Mouse (Mus musculus) kidney, adult 2 months (tissue): Measurements from ENCODE around the gene Ccnb2. TPM values are rescaled to one million over a fixed set of nuclear protein-coding genes. Genes with fewer than 3 reads are reported as not detected.

Experiments used
- DNase-seq: peaks from one replicate; pipeline ENCODE4 v3.0.0; 2021
- H3K27ac ChIP-seq: fragments of 200-500 bp; 2 replicates; pipeline ENCODE4 v1.5.1; 2012; ENCODE audit warnings: low read depth, low read length, control low read depth, inconsistent platforms; ENCODE audit not compliant: insufficient read depth
- H3K27me3 ChIP-seq: fragments of 200-500 bp; replicated peaks from 2 replicates; pipeline ENCODE4 v1.6.1; 2012; ENCODE audit warnings: mild to moderate bottlenecking, moderate library complexity, low read length, inconsistent platforms; ENCODE audit not compliant: control insufficient read depth, insufficient read depth
- H3K36me3 ChIP-seq: fragments of 200-500 bp; 2 replicates; pipeline ENCODE4 v1.6.1; 2012; ENCODE audit warnings: mild to moderate bottlenecking, moderate library complexity, low read length, inconsistent platforms; ENCODE audit not compliant: control insufficient read depth, insufficient read depth
- H3K4me1 ChIP-seq: fragments of 200-500 bp; 2 replicates; pipeline ENCODE4 v1.6.1; 2011; ENCODE audit warnings: low read length; ENCODE audit not compliant: control insufficient read depth, insufficient read depth
- H3K4me3 ChIP-seq: fragments of 200-500 bp; 2 replicates; pipeline ENCODE4 v1.5.1; 2011; ENCODE audit warnings: mild to moderate bottlenecking, low read depth, low read length, control low read depth; ENCODE audit not compliant: insufficient read depth
- CTCF ChIP-seq: fragments of 200-500 bp; conservative IDR thresholded peaks from 2 replicates; pipeline ENCODE4 v1.5.1; 2011; ENCODE audit warnings: low read depth, mild to moderate bottlenecking, control low read depth, low read length, moderate library complexity, mixed read lengths; ENCODE audit not compliant: insufficient read depth, insufficient read length
- POLR2A ChIP-seq: fragments of 200-500 bp; IDR thresholded peaks from one replicate; pipeline ENCODE4 v1.6.1; 2011; ENCODE audit warnings: low read depth, low read length, control low read depth
- WGBS: fragments of 180-500 bp; shearing (Covaris S2); methylation state at CpG from one replicate; pipeline ENCODE4 v1.1.7; 2018; 5-methylcytosine and 5-hydroxymethylcytosine counted together
- polyA plus RNA-seq: library from polyadenylated mRNA; depleted of rRNA; stranded (reverse); fragments of >200 nt; gene quantifications from 2 replicates; pipeline ENCODE4 v1.2.3, GENCODE M21; 2012

The Ccnb2 gene
- polyA plus RNA-seq, 1 experiment, result 1.5 TPM

- WGBS, result 91% methylated on average over 12 of the region's 12 CpGs
- no peaks in the 10 kb centered on the region for H3K4me1 ChIP-seq
- no peaks in the 10 kb centered on the region for H3K27me3 ChIP-seq
- TF ChIP-seq POLR2A, result no peak
- peak; percentile 44 for TF ChIP-seq CTCF
- peaks cover 5% of the 10 kb centered on the region for H3K36me3 ChIP-seq
- H3K27ac ChIP-seq, result no peak overlapping the region
- DNase-seq, result peak; percentile 24
- no peak overlapping the region for H3K4me3 ChIP-seq
Measured at GRCm38 (mm10) chr9:70395617-70396016, 25.7 kb downstream of the Ccnb2 start.

DNA sequence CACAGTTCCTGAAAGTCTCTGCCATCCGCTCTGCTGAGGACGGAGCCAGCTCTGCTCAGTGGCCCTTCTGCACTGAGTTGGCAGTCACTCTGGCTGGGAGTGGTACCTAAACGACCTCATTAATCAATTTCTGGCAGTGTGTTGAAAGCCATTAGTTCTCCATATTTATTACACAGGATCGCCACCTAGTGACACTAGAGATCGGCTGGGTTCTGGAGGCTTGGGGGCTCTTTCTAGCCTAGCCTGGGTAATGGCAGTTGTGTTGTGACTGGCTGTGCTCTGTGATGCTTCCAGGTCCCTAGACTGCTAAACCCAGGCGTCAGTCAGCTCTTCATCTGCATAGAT lies 28.8 kb downstream of the Ccnb2 start:
- no peaks in the 10 kb centered on the region for H3K27me3 ChIP-seq
- no peaks in the 10 kb centered on the region for H3K4me1 ChIP-seq
- no peak overlapping the region for H3K4me3 ChIP-seq
- no peak overlapping the region for H3K27ac ChIP-seq
- peak; percentile 51 for DNase-seq
- H3K36me3 ChIP-seq, result peaks cover 2% of the 10 kb centered on the region; the same call in 1 of the 2 replicates
- 24% methylated on average over 6 of the region's 6 CpGs for WGBS
- TF ChIP-seq CTCF (peak; percentile 47), POLR2A (no peak)

DNA sequence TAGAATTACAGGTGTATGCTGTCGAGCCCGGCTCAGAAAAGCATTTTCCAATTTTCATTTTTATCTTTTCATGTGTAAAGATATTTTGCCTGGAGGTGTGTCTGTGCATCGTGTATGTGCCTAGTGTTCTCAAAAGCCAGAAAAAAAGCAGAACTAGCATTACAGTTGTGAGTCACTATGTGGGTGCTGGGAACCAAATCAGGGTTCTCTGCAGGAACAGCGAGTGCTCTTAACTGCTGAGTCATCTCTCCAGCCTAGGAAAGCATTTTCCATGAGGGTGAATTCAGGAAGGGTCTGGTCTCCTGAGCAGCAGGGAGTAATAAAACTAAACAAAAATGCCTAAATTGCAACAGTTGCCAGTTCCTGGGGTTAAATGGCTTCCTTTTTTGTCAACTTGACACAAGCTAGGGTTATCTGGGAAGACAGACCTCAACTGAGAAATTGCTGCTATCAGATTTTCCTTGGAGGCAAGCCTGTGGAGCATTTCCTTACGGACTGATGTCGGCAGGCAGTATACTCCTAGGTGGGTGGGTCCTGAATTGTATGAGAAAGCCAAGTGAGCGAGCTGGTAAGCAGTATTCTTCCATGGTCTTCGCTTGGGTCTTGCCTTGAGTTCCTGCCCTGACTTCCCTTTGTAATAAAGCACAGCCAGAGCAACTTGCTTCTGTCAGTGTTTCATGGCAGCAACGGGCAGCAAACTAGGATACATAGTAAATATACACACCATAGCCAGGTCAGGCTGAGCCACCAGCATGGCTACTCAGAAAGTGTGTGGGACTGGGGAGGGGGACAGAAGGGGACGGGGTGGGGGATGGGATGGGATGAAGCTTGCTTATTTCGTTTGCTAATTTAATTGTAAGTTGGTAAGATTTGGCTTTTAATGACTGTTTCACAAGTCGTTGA lies 29.4 kb downstream of the Ccnb2 start:
- Histone ChIP-seq H3K36me3 (peaks cover 2% of the 10 kb centered on the region; the same call in 1 of the 2 replicates), H3K27ac (no peak overlapping the region), H3K27me3 (no peaks in the 10 kb centered on the region), H3K4me1 (no peaks in the 10 kb centered on the region), H3K4me3 (no peak overlapping the region)
- WGBS, result 66% methylated on average over 12 of the region's 12 CpGs
- TF ChIP-seq POLR2A, result no peak
- TF ChIP-seq CTCF, result no peak
- no peak for DNase-seq

- Histone ChIP-seq H3K4me3 (no peak overlapping the region), H3K27me3 (no peaks in the 10 kb centered on the region), H3K4me1 (no peaks in the 10 kb centered on the region), H3K36me3 (no peaks in the 10 kb centered on the region), H3K27ac (no peak overlapping the region)
- 96% methylated on average over 5 of the region's 5 CpGs for WGBS
- DNase-seq, result no peak
- TF ChIP-seq POLR2A (no peak), CTCF (no peak)
Measured at GRCm38 (mm10) chr9:70391042-70391441, 30.3 kb downstream of the Ccnb2 start.

DNA sequence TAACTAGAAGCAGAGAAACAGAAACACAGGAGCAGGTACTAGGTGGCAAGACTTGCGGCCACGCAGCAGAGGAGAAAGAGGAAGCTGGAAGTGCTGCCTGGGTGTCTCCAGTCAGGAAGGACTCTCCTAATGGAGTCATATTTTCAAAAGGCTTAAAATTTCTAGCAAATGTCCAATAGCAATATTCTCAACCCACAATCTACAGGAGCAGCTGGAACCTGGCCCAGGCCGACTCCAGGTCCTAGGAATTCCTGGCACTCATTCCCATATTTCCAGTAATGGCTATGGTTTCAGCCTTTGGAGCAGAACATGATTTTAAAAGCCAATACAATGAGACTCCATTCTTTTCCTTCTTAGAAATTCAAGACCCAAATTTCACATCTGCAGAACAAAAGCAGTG lies 31.8 kb downstream of the Ccnb2 start:
- TF ChIP-seq CTCF, result no peak
- no peak for TF ChIP-seq POLR2A
- 82% methylated on average over 3 of the region's 3 CpGs for WGBS
- Histone ChIP-seq H3K27ac (no peak overlapping the region), H3K27me3 (no peaks in the 10 kb centered on the region), H3K36me3 (no peaks in the 10 kb centered on the region), H3K4me3 (no peak overlapping the region), H3K4me1 (no peaks in the 10 kb centered on the region)
- DNase-seq, result no peak

- DNase-seq, result no peak
- TF ChIP-seq POLR2A (no peak), CTCF (no peak)
- Histone ChIP-seq H3K27ac (no peak overlapping the region), H3K4me1 (no peaks in the 10 kb centered on the region), H3K4me3 (no peak overlapping the region), H3K36me3 (no peaks in the 10 kb centered on the region), H3K27me3 (no peaks in the 10 kb centered on the region)
- WGBS, result 91% methylated on average over 4 of the region's 4 CpGs
Measured at GRCm38 (mm10) chr9:70387410-70388119, 33.8 kb downstream of the Ccnb2 start.
